Mouse (Mus musculus): Measurements from ENCODE around the gene Gm14406.
"Not testable (repeated sequence)": the region's sequence is repeated elsewhere in the genome, so short reads cannot be mapped to it uniquely, and the experiment has no call there.

The Gm14406 gene

GRCm38 (mm10) chr2:177577998-177578397 is at the start of gene Gm14406:
Gene Gm14406 (minus strand): TSS chr2:177578210.
- in situ Hi-C loops (cut with MseI, MboI), result not testable (repeated sequence)

DNA sequence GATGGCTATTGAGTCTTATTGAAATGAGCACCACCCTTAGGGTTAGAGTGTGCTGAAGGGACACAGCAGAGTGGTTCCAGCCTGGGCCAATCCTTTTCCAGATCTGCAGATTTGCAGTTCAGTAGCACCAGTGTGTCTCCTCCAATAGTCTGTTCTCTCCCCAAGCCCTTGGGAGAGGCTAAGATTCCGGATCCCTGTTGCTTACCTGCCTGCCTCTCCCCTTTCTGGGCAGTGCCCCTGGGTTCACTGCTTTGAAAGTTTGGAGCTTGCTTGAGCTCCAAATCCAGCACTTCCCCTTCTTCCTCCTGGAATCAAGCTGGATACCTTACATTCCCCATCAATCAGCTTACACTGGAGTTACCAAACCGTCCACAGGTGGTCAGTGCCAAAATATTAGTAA is 2.9 kb downstream of the Gm14406 start:
- in situ Hi-C loops (cut with MseI, MboI), result not testable (repeated sequence)

- in situ Hi-C loops (cut with MseI, MboI), result not testable (repeated sequence)
Measured at GRCm38 (mm10) chr2:177559365-177559764, 18.6 kb downstream of the Gm14406 start.

GRCm38 (mm10) chr2:177555261-177555660 is 22.7 kb downstream of the Gm14406 start:
- in situ Hi-C loops (cut with MseI, MboI), result not testable (repeated sequence)

GRCm38 (mm10) chr2:177537717-177538116 is 40.3 kb downstream of the Gm14406 start:
- in situ Hi-C loops (cut with MseI, MboI), result not testable (repeated sequence)

GRCm38 (mm10) chr2:177537141-177537540 is 40.9 kb downstream of the Gm14406 start:
- in situ Hi-C loops (cut with MseI, MboI), result not testable (repeated sequence)

GRCm38 (mm10) chr2:177535876-177536275 is 42.1 kb downstream of the Gm14406 start:
- in situ Hi-C loops (cut with MseI, MboI), result no loop called here

GRCm38 (mm10) chr2:177524171-177524570 is 53.8 kb downstream of the Gm14406 start:
- in situ Hi-C loops (cut with MseI, MboI), result not testable (repeated sequence)

- in situ Hi-C loops (cut with MseI, MboI), result not testable (repeated sequence)
Measured at GRCm38 (mm10) chr2:177523674-177524073, 54.3 kb downstream of the Gm14406 start.

GRCm38 (mm10) chr2:177523061-177523460 is 54.9 kb downstream of the Gm14406 start:
- in situ Hi-C loops (cut with MseI, MboI), result no loop called here

- in situ Hi-C loops (cut with MseI, MboI), result no loop called here
Measured at GRCm38 (mm10) chr2:177520035-177520434, 58.0 kb downstream of the Gm14406 start.

Measured in mouse trophoblast stem cell (cell line).